Mouse (Mus musculus) lung, postnatal 25 days (tissue): ENCODE measurements around the gene Gm5134.

Source experiments
- DNase-seq: peaks from one replicate; pipeline ENCODE4 v3.0.0; 2022; ENCODE audit warnings: low spot score

Gm5134 gene

DNA sequence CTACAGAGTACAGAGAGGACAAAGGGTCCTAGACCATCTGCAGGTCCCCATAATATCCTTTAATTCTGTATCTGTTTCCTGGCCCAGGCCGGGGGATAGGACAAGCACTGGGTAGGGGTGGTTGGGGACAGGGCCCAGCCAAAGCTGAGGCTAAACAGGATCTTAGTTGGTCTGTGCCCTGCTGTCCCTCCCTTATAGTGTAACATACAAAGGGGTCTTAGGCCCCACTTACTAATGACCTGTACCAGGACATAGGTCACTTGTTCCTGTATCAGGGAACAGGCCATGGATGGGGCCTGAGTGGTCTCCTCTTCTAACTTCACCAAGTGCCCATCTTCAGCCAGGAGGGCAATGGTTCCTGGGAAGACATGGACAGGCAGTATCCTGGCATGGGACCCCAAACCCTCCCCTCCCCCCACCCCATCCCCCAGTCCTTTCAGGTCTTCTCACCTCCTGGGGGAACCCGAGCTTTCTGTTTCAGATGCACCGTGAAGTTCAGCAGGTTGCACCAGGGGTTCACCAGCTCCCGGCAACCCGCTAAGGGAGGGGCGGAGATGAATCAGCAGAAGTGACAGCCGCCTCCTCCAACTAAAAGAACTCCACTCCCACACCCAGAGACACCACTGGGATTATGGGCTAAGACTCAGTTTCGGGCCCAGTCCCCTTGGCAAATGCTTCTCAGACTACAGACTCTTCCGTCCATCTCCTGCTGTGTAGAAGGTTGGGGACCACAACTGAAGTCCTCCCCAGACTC is 14.7 kb upstream of the Gm5134 start:
- no peak for DNase-seq

DNA sequence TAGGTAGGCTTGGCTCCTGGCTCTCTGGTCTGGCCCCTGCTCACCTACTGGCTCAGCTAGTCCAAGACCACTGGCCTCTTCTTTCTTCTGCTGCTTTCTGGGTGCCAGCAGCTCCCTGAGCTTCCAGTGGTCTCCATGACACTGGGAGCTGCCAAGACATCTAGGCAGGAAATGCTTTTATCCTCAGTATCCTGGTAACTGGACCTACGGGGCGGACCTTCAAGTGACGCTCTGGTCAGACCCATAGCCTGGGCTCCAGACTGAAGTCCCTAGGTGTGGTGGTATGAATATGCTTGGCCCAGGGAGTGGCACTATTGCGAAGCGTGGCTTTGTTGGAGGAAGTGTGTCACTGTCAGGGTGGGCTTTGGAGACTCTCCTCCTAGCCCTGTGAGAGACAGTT is 13.8 kb upstream of the Gm5134 start, which contains the start of gene Gm867:
Gene Gm867, minus strand, starts transcription at position 153 of the 400 bp plus-strand sequence.
- no peak for DNase-seq

DNA sequence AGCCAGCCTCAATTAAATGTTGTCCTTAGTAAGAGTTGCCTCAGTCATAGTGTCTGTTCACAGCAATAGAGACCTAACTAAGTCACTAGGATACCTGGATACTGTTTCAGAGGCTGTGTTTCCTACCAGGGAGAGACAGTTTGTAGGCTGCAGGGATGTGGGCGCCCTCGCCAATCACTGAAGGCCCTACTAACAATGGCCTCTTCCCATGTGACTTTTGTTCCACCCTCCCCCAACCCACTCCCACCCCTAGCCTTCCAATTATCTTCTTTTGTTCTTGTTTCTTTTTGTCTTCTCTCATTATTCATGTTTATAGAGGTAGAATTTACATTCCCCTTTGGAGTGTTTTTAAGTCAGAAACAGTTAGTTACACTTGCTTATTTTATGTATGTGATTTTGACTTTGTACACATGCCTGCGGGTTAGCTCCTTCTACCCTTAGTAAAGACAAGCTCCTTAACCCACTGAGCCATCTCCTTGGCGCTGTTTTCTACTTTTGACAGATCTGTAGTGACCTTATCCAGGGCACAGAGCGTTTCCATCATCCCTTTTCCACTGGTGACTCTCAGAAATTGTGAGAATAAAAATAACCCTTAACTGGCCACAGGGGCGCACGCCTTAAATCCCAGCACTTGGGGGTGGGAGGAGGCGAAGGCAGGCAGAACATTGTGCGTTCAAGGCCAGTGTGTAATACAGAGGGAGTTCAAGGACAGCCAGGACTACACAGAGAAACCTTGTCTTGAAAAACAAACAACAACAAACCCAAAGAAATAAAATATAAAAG is 13.1 kb upstream of the Gm5134 start:
- DNase-seq = no peak

DNA sequence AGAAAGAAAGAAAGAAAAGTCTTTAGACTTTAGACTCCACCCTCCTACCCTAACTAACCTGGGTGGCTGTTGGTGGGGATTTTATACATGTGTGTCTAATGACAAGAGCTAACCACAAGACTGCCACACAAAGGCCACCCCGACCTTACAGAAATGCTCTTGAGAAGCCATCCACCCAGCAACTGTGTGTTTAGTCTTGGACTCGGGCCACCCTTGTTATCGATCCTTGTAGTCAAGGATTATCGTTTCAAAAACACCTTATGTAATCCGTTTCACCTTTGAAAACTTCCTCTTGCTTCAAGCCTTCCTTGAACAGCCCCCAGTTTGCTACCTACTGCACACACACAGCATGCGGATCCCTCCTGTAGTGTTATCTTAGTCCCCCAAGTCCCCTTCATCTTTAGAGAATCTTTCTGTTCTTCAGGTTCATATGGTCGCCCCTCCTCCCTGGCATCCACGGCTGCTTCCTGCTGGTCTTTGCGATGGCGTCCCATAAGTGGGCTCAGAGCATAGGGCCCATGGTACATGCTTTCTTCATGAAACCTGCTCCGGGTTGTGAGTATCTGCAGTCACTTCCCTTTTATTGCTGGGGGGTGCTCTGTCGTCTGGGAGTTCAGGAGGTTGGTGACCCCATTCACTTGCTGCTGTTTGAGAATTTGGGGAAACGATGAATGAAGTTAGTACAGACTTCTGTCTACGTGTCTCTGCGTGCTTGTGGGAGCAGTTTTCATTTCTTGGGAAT is 11.4 kb upstream of the Gm5134 start, which contains the start of gene Vpreb3:
Gene Vpreb3, plus strand, starts transcription at position 322 of the 742 bp plus-strand sequence.
- no peak for DNase-seq

DNA sequence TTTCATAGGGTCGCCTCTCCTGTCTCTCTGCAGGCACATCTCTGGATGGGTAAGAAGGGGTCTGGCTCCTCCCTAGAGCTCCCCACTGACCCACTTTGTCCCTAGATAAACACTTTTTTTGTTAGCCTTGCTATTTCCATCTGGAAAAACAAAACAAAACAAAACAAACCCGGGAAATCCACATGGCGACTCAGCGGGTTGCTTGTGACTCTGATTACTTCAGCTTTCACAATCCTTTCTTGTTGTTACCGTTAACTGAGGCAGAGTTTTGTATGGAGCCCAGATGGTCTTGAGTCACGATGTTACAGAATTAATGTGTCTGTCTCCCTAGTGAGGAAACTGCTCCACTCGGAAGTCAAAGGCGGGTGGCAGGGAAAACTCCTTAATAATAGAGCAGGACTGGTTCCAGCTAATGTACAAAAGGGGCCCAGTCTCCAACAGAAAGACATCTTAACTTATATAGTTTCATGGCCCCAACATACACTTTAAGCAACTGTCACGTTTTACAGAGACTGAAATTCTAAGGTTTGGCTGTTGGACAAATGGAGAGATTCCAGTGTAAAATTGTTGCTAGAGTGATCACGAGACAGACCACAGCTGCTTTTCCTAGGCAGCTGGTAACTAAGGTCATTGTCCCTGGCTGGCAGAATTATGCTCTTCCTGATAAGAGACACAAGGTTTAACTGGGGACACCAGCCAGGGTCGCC is 10.1 kb upstream of the Gm5134 start:
- no peak for DNase-seq

DNA sequence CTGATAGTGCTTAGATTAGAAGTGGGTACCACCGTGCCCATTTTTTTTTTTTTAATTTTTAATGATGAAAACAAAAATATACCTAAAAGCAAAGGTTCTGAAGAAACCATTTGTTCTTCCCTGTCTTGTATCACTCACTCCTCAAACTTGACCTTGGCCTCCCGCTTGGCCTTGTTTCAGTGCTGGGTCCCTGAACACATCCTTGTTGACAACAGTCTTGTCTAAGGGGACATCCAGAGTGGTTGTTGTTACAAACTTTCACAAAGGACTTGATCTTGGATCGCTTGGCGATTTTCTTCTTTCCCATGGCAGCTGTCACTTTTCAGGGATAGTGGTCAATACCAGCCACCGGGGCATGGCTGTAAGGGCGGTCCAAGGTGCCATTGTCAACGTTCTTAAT is 9.1 kb upstream of the Gm5134 start:
- no peak for DNase-seq

DNA sequence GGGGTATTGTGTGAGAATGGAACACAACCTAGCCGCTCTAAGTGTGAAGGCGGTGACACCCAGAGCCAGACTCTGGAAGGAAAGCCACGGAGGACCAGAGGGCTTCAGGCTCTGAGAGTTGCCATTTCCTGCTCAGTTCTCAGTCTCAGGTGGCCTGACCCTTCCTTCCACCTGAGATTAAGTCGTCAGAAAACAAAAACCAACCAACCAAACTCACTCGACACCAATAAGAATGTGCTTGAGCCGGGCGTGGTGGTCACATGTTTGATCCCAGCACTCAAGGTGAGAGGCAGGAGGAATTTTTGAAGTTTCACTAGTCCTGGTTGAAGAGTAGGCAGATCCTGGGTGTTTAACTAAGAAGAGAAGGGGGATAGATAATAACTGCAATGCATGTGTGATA is 8.4 kb upstream of the Gm5134 start:
- peak; percentile 84 for DNase-seq

DNA sequence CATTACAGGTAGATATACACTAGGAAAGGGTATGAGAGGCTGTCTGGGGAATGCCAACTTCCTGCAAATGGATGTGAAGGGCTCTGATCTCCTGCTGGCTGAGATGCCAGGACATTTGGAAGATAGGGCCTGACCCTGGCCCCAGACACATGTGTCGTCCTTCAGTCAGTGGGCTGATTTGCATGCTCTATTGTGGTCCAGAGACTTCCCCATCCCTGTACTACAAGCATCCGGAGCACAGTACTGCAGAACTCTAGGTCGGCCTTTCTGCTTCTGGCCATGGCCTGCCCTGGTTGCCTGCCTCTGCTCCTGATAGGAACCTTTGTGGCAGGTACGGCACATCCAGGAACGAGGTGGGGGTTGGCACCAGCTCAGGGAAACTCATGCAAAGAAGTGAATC is 6.2 kb upstream of the Gm5134 start:
- no peak for DNase-seq

DNA sequence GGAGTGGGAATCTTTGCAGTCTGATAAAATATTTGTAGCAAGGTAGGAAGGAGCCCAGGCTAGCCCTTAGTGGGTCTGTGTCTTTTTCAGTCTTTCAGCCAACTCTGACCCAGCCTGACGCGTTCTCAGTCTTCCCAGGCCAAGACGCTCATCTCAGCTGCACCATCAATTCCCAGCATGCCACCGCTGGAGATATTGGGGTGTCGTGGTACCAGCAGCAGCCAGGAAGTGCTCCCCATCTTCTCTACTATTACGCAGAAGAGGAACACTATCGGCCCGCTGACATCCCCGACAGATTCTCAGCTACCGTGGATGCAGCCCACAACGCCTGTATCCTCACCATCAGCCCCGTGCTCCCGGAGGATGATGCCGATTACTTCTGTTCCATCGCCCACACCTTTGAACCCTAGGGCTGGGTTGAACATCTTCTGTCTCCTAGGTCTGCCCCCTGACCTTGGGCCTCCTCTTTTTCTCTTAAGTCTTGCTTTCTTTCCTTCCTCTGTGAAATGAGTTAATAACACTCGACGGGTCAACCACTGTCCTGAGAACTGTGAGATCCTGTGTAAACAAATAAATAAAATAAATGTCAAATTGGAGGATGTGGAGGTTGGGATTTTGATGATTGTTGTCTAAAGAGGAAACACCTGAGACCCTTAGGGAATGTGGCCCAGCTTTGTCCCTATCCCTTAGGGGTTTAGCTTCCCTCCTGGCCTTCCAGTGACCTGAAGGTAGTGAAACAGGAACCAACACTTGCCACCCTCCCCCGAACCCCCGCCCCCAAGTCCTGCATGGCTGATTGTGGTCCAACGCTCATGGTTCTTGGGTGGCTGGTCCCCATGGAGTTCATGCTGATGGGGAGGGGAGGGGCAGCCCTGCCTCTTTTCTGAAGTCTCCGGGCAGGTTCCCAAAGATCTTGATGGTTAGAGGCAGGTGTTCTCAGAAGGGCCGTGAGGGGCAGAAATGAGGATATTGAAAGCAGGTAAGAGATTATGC is 5.0 kb upstream of the Gm5134 start:
- DNase-seq = no peak

DNA sequence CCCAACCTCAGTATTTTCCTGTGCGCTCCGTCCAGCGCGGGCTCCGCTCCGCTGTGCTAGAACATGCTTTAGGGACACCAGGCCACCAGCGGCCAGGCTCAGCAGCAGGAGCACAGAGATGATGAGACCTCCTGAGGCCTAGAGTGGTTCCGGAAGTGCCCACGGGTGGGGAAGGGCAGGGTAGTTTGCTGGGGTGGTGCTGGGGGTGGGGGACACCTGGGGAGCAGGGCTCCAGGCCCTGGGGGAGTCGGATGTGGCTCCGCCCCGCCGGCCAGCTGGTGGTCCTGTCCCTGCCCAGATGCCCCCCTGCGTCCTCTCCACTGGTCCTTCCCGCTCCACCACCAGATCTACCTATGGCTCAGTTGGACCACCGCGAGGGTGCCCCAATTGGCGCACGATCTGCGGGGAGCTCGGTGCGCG is 3.5 kb upstream of the Gm5134 start:
- DNase-seq = no peak

DNA sequence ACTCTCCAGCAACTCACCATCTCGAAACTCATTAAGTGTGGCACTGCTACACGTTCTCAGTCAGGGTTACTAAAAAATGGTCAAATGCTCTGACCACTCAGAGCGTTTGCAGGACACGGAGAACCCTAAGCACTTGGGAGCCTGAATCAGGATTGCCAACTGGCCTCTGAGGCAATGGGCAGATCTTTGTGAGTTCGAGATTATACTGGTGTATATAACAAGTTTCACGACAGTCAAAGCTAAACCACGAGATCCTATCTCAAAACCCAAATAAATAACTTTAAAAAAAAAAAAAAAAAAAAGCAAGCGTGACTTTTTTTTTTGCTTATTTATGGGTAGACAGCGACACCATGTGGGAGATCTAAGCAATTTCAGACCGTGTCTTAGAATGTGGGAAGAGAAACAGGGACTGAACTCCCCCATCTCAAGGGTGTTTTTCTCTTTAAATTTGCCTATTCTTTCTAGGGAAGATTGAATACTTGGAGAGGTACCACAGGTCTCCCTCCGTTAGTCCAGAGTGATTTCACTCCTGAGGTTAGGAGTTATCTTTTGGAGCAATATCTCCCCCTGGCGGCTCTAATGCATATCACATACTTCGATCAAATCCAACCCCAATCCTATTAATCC is 2.8 kb upstream of the Gm5134 start:
- DNase-seq = peak; percentile 36

DNA sequence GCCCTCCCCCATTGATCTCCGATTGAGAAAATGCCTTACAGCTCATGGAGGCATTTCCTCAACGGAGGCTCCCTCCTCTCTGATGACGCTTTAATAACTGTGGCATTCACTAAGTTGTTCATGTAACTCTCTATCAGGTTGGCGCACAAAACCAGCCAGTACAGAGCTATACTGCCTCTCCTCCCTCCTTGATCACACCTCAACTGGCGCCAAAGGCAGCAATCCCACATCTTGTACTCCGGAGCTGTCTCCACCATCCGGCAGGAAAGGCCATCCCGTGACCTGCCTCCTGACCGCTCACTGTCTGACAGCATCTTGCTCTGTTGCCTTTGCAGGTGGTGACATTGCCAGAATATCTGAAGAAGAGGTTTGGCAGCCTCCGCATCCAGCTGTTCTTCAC is 19.5 kb downstream of the Gm5134 start:
- no peak for DNase-seq

DNA sequence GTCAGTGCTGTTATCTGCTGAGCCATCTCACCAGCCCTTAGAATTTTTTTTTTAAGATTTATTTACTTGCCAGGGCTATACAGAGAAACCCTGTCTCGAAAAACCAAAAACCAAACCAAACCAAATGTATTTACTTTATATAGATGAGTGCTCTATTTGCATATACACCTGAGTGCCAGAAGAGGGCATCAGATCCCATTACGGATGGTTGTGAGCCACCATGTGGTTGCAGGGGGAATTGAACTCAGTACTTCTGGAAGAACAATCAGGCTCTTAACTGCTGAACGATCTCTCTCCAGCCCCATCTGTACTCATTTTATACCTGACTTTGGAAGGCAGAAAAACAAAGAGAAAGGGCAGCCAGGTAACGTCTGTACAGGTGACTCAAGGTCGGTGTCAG is 20.9 kb downstream of the Gm5134 start:
- DNase-seq = peak; percentile 15

DNA sequence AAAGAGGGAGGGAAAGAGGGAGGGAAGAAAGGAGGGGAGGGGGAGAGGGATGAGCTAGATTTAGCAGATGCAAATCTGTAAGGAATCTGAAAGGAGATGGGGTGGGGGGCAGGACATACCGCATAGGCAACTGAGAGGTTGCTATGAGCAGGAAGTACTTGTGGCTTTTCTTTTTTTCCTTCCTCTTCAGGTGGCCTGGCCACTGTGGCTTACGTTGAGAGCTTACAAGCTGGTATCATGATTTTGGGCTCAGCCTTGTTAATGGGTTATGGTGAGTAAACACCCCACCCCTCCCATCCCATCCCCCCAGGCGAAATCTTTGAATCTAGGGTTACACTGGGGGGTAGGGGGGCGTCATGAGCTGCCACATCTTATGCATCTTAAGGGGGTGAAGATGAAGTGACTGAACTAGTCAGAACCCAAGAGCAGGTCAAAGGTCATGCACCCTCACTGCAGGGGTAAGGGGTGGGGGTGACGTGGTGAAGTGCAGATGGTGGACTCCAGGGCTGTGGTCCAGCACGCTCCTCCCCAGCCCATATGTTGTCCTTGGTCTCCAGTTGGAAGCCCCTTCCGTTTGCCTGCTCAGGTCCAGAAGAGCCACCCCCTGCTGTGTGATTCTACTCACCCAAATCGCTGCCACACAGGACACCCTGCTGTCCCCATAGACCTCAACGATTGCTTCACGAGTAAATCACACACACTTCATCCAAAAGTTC is 24.0 kb downstream of the Gm5134 start:
- no peak for DNase-seq

DNA sequence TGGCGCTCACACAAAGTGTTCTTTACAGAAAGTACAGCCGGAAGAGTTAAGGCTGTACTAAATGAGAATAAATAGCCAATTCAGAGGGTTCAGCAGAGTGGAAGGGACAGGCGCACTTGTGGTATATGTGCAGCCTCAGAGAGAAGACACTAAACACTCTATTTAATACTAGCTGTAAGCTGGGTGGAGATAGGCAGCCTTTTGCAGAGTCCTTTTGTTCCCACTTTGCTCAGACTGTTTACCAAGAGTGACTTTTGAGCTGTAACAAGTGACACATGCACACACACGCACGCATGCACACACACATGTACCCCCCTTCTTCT is 24.5 kb downstream of the Gm5134 start:
- no peak for DNase-seq

DNA sequence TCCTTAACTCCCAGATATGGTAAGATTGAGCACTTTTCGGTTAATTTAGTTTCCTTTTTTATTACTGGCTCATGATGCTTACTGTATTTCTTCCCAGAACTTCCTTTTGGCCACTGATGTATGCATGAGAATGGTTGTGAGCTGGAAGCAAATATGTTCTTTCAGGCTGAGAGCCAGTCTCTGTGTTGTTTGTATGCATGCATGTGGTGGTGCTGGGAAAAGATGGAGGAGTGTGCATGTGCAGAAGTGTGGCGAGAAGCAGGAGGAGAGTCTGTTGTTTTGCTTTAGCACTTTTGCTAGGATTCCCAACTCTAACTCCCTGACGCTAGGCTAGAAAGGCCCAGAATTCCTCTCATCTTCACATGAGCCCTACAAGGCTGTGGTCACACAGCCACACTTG is 25.1 kb downstream of the Gm5134 start:
- no peak for DNase-seq

DNA sequence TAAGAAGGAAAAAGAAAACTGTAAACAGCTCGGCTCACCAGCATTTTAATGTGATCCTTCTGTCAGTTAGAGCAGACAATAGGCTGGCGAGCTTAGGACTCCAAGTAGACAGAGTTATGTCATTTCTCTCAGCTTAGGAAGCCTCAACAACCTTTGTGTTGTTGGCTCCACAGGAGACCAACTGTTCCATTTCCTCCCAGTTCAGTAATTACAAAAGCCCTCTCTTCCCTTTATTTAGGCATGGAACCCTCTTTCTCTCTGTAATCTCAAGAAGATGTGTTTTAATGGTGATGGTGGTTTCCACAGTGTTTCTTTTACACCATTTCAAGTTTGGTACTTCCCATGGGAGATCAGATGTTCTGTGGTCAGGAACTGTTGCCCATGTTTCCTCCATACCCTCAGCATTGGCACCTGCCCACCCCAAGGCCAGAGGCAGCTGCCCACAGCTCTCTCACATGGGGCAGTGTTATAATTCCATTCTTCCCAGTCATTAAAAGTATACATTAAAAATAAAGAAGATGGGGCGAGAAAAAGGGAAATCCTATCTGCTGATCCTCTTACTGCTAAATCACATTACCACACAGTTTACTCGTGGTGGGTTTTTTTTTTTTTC is 36.2 kb downstream of the Gm5134 start:
- DNase-seq = no peak

DNA sequence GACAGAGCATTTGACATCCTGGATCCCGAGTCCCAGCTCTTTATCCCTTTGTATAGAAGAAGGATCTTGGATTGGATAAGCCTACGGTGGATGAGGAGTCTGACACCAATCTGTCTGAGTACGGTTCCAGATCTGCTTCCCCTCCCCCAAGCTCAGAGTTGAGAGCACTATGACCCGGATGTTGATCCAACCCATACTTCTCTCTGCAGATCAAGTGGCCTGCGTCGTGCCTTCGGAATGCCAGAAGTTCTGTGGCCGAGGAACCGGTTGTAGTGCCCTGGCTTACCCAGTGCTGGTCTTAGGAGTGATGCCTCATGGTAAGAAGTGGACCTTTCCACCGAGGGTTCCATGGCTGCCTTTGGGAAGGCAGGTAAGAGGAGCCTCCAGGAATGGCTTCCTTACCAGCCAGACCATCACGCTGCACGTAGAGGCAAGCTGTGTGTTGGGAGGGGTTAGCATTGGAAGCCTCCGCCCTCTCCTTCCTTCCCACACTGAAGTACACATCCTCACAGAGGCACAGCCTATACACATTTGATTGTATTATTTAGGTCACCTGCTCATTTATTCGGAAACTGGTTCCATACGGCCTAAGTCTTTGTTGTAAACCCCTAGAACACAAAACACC is 39.4 kb downstream of the Gm5134 start:
- DNase-seq = no peak
